Mouse (Mus musculus): ENCODE measurements at regions not wholly inside any gene's neighbourhood (a gene's known extent, or its start where the extent isn't known, plus 50 kb on each side); places are given as distances from the start of the nearest gene placed in this dataset.

DNA sequence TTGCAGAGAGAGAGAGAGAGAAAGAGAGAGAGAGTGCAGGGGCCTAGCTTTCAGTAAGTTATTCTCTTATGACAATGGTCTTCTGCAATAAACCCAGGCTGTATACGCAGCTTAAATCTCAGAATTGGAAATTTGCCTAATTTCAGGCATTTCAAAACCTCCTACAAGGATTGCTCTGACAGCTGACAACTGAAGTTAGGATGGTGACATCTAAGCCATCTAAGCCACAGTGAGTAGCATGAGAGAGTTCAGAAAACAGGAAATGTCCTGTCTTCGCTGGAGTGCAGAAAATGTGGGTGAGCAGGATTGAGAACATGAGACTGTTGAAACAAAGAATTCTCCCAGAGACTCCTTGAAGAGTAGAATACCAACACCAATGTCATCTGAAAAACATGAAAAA lies 56.8 kb downstream of the Fam110c start:
- no peak for DNase-seq (ENCODE audit: low read depth, low spot score)

- DNase-seq (ENCODE audit: low read depth, low spot score), result no peak
These were observed 60.9 kb downstream of the Fam110c start for GRCm38 (mm10) chr12:31134465-31134992.

- no peak for DNase-seq (ENCODE audit: low read depth, low spot score)
These were observed 62.7 kb downstream of the Fam110c start for GRCm38 (mm10) chr12:31136364-31136763.

- DNase-seq (ENCODE audit: low read depth, low spot score), result no peak
These were observed 63.2 kb downstream of the Fam110c start for GRCm38 (mm10) chr12:31136911-31137310.

DNA sequence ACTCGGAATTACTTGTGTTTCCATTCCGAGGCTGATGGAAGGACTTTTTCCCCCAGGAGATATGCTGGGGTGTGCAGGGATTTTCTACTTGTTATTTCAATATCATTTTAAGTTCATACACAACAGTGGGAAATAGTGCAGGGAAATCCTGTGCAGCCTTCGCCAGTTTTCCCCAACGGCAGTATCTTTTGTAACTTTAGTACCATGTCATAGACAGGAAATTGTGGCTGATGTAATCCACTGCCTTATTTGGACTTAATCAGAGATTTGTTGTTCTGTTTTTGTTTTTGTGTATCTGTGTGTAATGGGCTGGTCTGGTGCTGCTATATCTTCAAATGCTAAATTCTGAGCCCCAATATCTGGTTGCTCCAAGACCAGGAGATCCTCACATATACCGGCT lies 63.8 kb downstream of the Fam110c start:
- no peak for DNase-seq (ENCODE audit: low read depth, low spot score)

GRCm38 (mm10) chr12:31139853-31140252 lies 66.2 kb downstream of the Fam110c start:
- DNase-seq (ENCODE audit: low read depth, low spot score), result no peak

- DNase-seq (ENCODE audit: low read depth, low spot score), result no peak
These were observed 69.6 kb downstream of the Fam110c start for GRCm38 (mm10) chr12:31143266-31143665.

GRCm38 (mm10) chr12:31145032-31145781 lies 71.5 kb downstream of the Fam110c start:
- no peak for DNase-seq (ENCODE audit: low read depth, low spot score)

GRCm38 (mm10) chr12:31148417-31149356 lies 75.0 kb downstream of the Fam110c start:
- DNase-seq (ENCODE audit: low read depth, low spot score), result no peak

GRCm38 (mm10) chr12:31153720-31154119 lies 80.1 kb downstream of the Fam110c start:
- DNase-seq (ENCODE audit: low read depth, low spot score), result no peak

DNA sequence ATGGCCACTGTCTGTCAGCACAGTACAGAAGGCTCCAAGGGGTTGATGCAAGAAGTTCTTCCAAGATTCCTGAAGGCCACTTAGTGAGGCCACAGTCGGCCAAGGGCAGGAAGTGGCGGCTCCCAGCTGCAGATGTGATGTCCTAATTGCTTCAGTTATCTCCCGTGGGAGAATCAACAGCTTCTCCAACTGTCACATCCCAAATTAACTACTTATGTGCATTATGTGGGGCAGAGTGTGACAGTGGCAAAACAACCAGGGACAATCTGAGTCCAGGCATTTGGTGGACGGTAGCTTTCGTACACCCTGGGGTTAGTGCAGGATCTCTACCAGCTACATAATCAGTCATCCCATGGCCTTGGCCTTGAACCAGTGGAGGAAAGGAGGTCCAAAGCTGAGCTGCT lies 80.9 kb downstream of the Fam110c start:
- no peak for DNase-seq (ENCODE audit: low read depth, low spot score)

GRCm38 (mm10) chr12:31156154-31156720 lies 82.6 kb downstream of the Fam110c start:
- DNase-seq (ENCODE audit: low read depth, low spot score), result no peak

- DNase-seq (ENCODE audit: low read depth, low spot score), result no peak
These were observed 83.1 kb upstream of the Gm6993 start for GRCm38 (mm10) chr12:31157453-31157852.

- no peak for DNase-seq (ENCODE audit: low read depth, low spot score)
These were observed 82.7 kb upstream of the Gm6993 start for GRCm38 (mm10) chr12:31157890-31158289.

GRCm38 (mm10) chr12:31158885-31159284 lies 81.7 kb upstream of the Gm6993 start:
- DNase-seq (ENCODE audit: low read depth, low spot score), result no peak

- no peak for DNase-seq (ENCODE audit: low read depth, low spot score)
These were observed 81.2 kb upstream of the Gm6993 start for GRCm38 (mm10) chr12:31159378-31159777.

DNA sequence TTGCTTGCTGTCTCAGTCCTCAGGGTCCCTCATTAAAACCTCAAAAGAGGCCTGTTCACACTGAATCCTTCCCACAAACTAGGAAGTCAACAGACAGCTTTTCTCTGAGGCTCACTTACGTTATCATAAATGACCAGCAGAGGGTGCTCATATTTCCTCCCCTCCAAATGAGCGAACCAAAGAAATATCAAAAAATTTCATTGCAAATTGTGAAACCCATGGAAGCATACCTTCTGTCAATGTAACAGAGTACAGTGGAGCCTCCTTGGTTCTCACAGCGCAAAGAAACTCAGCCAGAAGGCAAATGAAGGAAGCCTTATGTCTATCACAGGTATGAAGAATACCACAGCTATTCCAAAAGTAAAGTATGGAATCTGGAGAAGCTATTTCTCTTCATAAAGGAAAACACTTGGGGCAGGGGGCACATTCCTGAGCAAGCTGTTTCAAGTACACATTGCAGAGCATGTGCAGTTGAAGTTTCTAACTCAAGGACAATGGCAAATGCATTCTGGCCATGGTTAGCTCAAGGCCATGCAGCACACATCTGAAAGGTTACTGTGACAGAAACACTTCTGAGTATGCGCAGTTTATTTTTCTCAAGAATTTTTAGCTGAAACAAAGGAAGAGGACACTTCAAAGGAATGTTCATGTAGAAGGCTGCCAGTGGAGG lies 72.2 kb upstream of the Gm6993 start:
- DNase-seq (ENCODE audit: low read depth, low spot score), result peak; percentile 45

GRCm38 (mm10) chr12:31170111-31170510 lies 70.5 kb upstream of the Gm6993 start:
- DNase-seq (ENCODE audit: low read depth, low spot score), result no peak

DNA sequence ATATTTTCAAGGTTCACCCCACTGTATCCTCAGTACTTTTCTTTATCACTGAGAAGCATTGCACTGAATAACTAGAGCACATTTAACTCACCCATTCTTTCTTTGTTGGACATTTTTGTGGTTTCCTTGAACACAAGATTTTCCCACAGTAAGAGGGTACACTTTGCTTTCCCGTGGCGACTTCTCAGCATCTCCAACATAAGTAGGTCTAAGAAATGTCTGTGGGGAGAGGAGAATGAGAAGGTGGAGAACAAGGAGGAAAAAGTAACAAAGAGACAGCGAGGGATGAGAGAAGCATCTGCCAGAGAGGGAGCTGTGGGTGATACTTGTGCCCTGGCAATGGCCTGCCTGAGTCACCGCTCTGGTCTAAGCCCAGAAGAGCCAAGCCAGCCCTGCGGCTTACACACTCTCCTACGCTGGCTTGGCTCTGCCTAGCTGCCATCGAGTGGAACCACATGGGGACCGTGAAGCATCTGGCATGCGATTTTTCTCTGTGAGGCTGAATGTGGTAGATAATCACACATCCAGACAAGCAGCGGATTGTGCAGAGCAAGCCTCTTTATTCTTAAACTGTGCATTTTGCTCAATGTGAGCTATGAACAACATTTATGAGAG lies 69.9 kb upstream of the Gm6993 start:
- no peak for DNase-seq (ENCODE audit: low read depth, low spot score)

DNA sequence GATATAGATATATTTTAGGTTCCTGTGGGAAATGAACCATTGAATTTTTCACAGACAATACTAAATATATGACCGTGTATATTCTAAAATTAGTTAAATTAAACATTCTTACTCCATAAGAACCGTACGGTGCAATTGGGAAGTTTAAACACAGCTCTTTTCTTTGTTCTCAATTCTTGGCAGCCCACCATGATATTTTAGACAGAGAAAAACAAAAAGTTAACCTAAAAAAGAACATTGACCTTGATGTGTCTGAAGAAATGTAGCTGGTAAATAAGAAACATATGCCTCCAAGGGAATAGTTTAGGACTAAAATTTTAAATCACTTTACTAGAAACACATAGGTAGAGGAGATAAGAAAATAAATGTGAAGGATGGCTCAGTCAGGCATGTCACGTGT lies 68.6 kb upstream of the Gm6993 start:
- no peak for DNase-seq (ENCODE audit: low read depth, low spot score)
